Mouse (Mus musculus): ENCODE results near the gene Lrmda.
A peak's percentile ranks its signal among the peaks of the same experiment; 100 is the strongest.

Lrmda gene

GRCm38 (mm10) chr14:22998906-22999305 is 979.4 kb downstream of the Lrmda start:
- DNase-seq = no peak

- DNase-seq = no peak
Observed at GRCm38 (mm10) chr14:23011989-23012388, 992.5 kb downstream of the Lrmda start.

- peak; percentile 17 for DNase-seq
Observed at GRCm38 (mm10) chr14:23014747-23015286, 995.3 kb downstream of the Lrmda start.

- no peak for DNase-seq
Observed at GRCm38 (mm10) chr14:23015321-23016067, 996.0 kb downstream of the Lrmda start.

GRCm38 (mm10) chr14:23016068-23016611 is 996.6 kb downstream of the Lrmda start:
- no peak for DNase-seq

- no peak for DNase-seq
Observed at GRCm38 (mm10) chr14:23041002-23041401, 1021.5 kb downstream of the Lrmda start.

- no peak for DNase-seq
Observed at GRCm38 (mm10) chr14:23045322-23045721, 1025.8 kb downstream of the Lrmda start.

- peak; percentile 85 for DNase-seq
Observed at GRCm38 (mm10) chr14:23046330-23046729, 1026.8 kb downstream of the Lrmda start.

GRCm38 (mm10) chr14:23051441-23051840 is 1031.9 kb downstream of the Lrmda start:
- no peak for DNase-seq

GRCm38 (mm10) chr14:23052833-23053592 is 1033.5 kb downstream of the Lrmda start:
- DNase-seq = no peak

- DNase-seq = no peak
Observed at GRCm38 (mm10) chr14:23057228-23057976, 1037.9 kb downstream of the Lrmda start.

GRCm38 (mm10) chr14:23057987-23058386 is 1038.5 kb downstream of the Lrmda start:
- no peak for DNase-seq

GRCm38 (mm10) chr14:23078719-23079118 is 1059.2 kb downstream of the Lrmda start:
- no peak for DNase-seq

GRCm38 (mm10) chr14:23084241-23084773 is 1064.8 kb downstream of the Lrmda start:
- DNase-seq = no peak

GRCm38 (mm10) chr14:23084797-23085196 is 1065.3 kb downstream of the Lrmda start:
- DNase-seq = peak; percentile 11

- no peak for DNase-seq
Observed at GRCm38 (mm10) chr14:23093306-23093705, 1073.8 kb downstream of the Lrmda start.

- no peak for DNase-seq
Observed at GRCm38 (mm10) chr14:23094546-23095157, 1075.1 kb downstream of the Lrmda start.

- peak; percentile 70 for DNase-seq
Observed at GRCm38 (mm10) chr14:23095158-23096016, 1075.9 kb downstream of the Lrmda start.

- no peak for DNase-seq
Observed at GRCm38 (mm10) chr14:23096017-23096336, 1076.5 kb downstream of the Lrmda start.

- no peak for DNase-seq
Observed at GRCm38 (mm10) chr14:23096405-23096804, 1076.9 kb downstream of the Lrmda start.

All from kidney, adult 9 months (tissue).